Mouse (Mus musculus) heart, postnatal 0 days (tissue): ENCODE measurements at regions not wholly inside any gene's neighbourhood (a gene's known extent, or its start where the extent isn't known, plus 50 kb on each side); places are given as distances from the start of the nearest gene placed in this dataset.

Experiments used
- ATAC-seq: fragments of 200-750 bp; cut with Nextera tagmentation; 2 replicates; pipeline ENCODE4 v1.8.0; 2017; ENCODE audit warnings: low read depth, moderate number of reproducible peaks, moderate library complexity; ENCODE audit not compliant: insufficient read depth
- DNase-seq: peaks from one replicate; pipeline ENCODE4 v3.0.0-alpha.2; 2016; ENCODE audit warnings: low spot score
- H3K27ac ChIP-seq: fragments of 300-500 bp; sonication (generic); 2 replicates; pipeline ENCODE4 v1.5.1; 2014; ENCODE audit warnings: low read depth, mild to moderate bottlenecking
- H3K27me3 ChIP-seq: fragments of 300-500 bp; sonication (generic); 2 replicates; pipeline ENCODE4 v1.6.1; 2014; ENCODE audit warnings: low read length, mixed read lengths; ENCODE audit not compliant: control insufficient read depth, insufficient read depth
- H3K36me3 ChIP-seq: fragments of 300-500 bp; sonication (generic); replicated peaks from 2 replicates; pipeline ENCODE4 v1.6.1; 2014; ENCODE audit warnings: low read length, mixed read lengths; ENCODE audit not compliant: control insufficient read depth, insufficient read depth
- H3K4me1 ChIP-seq: fragments of 300-500 bp; sonication (generic); 2 replicates; pipeline ENCODE4 v1.6.1; 2014; ENCODE audit warnings: antibody characterized with exemption; ENCODE audit not compliant: control insufficient read depth, insufficient read depth
- H3K4me2 ChIP-seq: fragments of 300-500 bp; sonication (generic); 2 replicates; pipeline ENCODE4 v1.6.1; 2014; ENCODE audit warnings: low read depth, mild to moderate bottlenecking, low read length, moderate library complexity
- H3K4me3 ChIP-seq: fragments of 300-500 bp; sonication (generic); 2 replicates; pipeline ENCODE4 v1.5.1; 2014; ENCODE audit warnings: low read depth, low read length
- H3K9ac ChIP-seq: fragments of 300-500 bp; sonication (generic); replicated peaks from 2 replicates; pipeline ENCODE4 v1.6.1; 2014; ENCODE audit warnings: low read depth, low read length, mixed read lengths
- H3K9me3 ChIP-seq: fragments of 300-500 bp; sonication (generic); replicated peaks from 2 replicates; pipeline ENCODE4 v1.6.1; 2016; ENCODE audit warnings: low read length; ENCODE audit not compliant: control insufficient read depth
- CTCF ChIP-seq: IDR thresholded peaks from 2 replicates; pipeline ENCODE4 v1.5.1; 2016; ENCODE audit warnings: antibody characterized with exemption, control low read depth, low read depth
- EP300 ChIP-seq: IDR thresholded peaks from 2 replicates; pipeline ENCODE4 v1.6.1; 2016; ENCODE audit warnings: antibody characterized with exemption, low read depth
- WGBS: fragments of 180-500 bp; shearing (Covaris S2); extraction: QIAGEN DNeasy Blood & Tissue Kit; methylation state at CpG from one replicate; pipeline ENCODE4 v1.1.7; 2014; 5-methylcytosine and 5-hydroxymethylcytosine counted together

DNA sequence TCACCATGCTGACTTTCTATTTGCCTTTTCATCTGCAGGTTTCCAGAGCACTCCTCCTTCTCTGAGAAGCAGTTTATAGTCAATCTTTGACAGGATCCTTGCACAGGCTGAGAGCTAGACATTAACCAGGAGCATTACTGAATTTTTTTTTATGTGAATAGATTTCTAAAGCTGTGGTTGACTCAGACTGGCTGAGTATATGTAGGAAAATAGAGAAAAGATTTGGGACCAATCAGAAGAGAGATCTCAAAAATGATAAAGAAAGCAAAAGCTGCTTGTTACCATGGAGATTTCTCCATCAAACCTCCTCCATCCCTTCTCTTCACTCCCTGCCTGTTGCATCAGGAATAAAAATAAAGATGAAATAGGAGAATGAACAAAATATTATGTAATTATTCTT is 731.2 kb upstream of the Ndn start:
- no peaks in the 10 kb centered on the region for H3K4me1 ChIP-seq
- H3K36me3 ChIP-seq: no peaks in the 10 kb centered on the region
- H3K27me3 ChIP-seq: no peaks in the 10 kb centered on the region
- no peak for TF ChIP-seq EP300
- TF ChIP-seq CTCF: no peak
- H3K9me3 ChIP-seq: 0 out of 2 replicates have a peak, but pooled peaks cover 3% of the 10 kb centered on the region
- H3K4me2 ChIP-seq: no peak overlapping the region
- ATAC-seq (no peak), DNase-seq (no peak)
- no peak overlapping the region for H3K27ac ChIP-seq
- no peak overlapping the region for H3K4me3 ChIP-seq
- H3K9ac ChIP-seq: no peak overlapping the region

DNA sequence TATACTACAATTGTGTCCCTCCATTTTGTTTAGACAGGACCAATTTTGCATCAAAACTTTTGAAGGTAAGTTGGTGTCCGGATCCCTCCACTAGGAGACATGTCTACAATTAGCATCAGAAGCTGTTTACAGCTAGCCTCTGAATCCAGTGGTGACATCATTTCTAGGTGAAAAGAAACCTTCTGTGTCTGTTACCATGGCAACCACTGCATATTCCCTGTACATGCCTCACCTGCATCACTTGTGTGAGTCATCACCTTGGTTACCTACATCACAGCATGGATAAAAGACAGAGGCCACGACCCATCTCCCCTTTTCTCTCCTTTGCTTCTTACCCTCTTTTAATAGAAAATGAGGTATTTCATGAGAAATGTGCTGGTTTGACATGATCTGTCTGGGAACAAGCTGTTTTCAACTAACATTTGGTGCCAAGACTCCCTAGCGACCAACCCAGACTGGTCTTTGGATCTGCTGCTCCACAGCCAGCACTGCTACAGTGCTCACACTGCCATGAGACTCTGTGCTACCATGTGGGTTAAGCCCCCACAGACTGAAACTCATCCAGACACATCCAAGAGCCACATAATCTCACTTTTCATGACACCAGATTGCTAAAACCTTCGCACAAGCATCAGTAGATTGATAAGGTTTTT is 701.4 kb upstream of the Ndn start:
- WGBS: 64% methylated on average over 4 of the region's 4 CpGs

GRCm38 (mm10) chr7:61658086-61658485 is 688.3 kb upstream of the Ndn start:
- no peaks in the 10 kb centered on the region for H3K4me1 ChIP-seq
- no peak overlapping the region for H3K4me3 ChIP-seq
- no peak for ATAC-seq
- 58% methylated on average over 3 of the region's 3 CpGs for WGBS
- no peak for TF ChIP-seq CTCF
- no peak for TF ChIP-seq EP300
- H3K36me3 ChIP-seq: no peaks in the 10 kb centered on the region
- H3K27ac ChIP-seq: no peak overlapping the region
- no peaks in the 10 kb centered on the region for H3K27me3 ChIP-seq
- H3K9me3 ChIP-seq: peaks cover 4% of the 10 kb centered on the region; the same call in 1 of the 2 replicates
- no peak overlapping the region for H3K4me2 ChIP-seq
- no peak overlapping the region for H3K9ac ChIP-seq
- no peak for DNase-seq

More for the DNA sequence above, 701.4 kb upstream of the Ndn start:
- H3K4me1 ChIP-seq: no peaks in the 10 kb centered on the region
- no peak overlapping the region for H3K4me2 ChIP-seq
- no peak overlapping the region for H3K4me3 ChIP-seq
- TF ChIP-seq CTCF (no peak), EP300 (no peak)
- ATAC-seq: no peak
- H3K9me3 ChIP-seq: peaks cover 8% of the 10 kb centered on the region; the same call in 1 of the 2 replicates
- no peak overlapping the region for H3K9ac ChIP-seq
- no peak for DNase-seq
- H3K27ac ChIP-seq: no peak overlapping the region
- H3K36me3 ChIP-seq: no peaks in the 10 kb centered on the region
- no peaks in the 10 kb centered on the region for H3K27me3 ChIP-seq

DNA sequence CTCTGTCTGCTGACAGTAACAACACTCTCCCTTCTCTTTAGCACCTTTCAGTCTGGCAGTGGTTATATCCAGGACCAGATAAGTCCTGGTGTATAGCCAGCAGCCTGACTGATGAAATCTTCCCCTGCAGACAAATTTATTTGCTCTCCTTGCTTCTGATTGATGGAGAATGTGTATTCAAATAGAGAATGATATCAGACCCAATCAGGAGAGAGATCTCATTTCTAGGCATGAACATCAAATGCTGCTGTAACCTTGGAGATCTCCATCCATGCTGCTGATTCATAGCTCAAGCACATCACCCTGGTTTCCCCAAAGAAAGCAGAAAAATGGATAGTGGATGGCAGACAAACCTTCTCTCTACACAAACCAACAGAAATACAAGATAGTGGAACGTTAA is 663.3 kb upstream of the Ndn start:
- Histone ChIP-seq H3K27me3 (no peaks in the 10 kb centered on the region), H3K27ac (no peak overlapping the region), H3K36me3 (no peaks in the 10 kb centered on the region), H3K4me1 (no peaks in the 10 kb centered on the region), H3K4me2 (no peak overlapping the region), H3K9ac (no peak overlapping the region), H3K4me3 (no peak overlapping the region), H3K9me3 (no peaks in the 10 kb centered on the region)
- ATAC-seq (no peak), DNase-seq (no peak)
- no peak for TF ChIP-seq CTCF
- no peak for TF ChIP-seq EP300
- 36% methylated on average over 1 of the region's 1 CpGs for WGBS

GRCm38 (mm10) chr7:61685052-61685655 is 661.2 kb upstream of the Ndn start:
- no peak for DNase-seq
- no peaks in the 10 kb centered on the region for H3K9me3 ChIP-seq
- TF ChIP-seq EP300: no peak
- TF ChIP-seq CTCF: no peak
- H3K4me1 ChIP-seq: no peaks in the 10 kb centered on the region
- ATAC-seq: no peak
- 43% methylated on average over 5 of the region's 5 CpGs for WGBS
- H3K27ac ChIP-seq: no peak overlapping the region
- no peak overlapping the region for H3K4me3 ChIP-seq
- no peaks in the 10 kb centered on the region for H3K27me3 ChIP-seq
- H3K9ac ChIP-seq: no peak overlapping the region
- H3K36me3 ChIP-seq: no peaks in the 10 kb centered on the region
- H3K4me2 ChIP-seq: no peak overlapping the region

- no peak overlapping the region for H3K4me3 ChIP-seq
- H3K27me3 ChIP-seq: no peaks in the 10 kb centered on the region
- no peak for ATAC-seq
- H3K4me1 ChIP-seq: no peaks in the 10 kb centered on the region
- H3K27ac ChIP-seq: no peak overlapping the region
- H3K4me2 ChIP-seq: no peak overlapping the region
- DNase-seq: no peak
- no peaks in the 10 kb centered on the region for H3K36me3 ChIP-seq
- H3K9me3 ChIP-seq: no peaks in the 10 kb centered on the region
- TF ChIP-seq CTCF (no peak), EP300 (no peak)
- no peak overlapping the region for H3K9ac ChIP-seq
Observed at GRCm38 (mm10) chr7:61726149-61726548, 620.2 kb upstream of the Ndn start.
